ENCODE assay signal across 8 mouse cellular contexts in genomic region chr8:121906542-121907512, GRCm38 (mm10). TPM values are rescaled to one million over a fixed set of nuclear protein-coding genes. Genes with fewer than 3 reads are reported as not detected.
A peak's percentile ranks its signal among the peaks of the same experiment; 100 is the strongest.
DNase-seq lines count a peak whose midpoint lies in the region; ATAC-seq and TF ChIP-seq lines count a peak whose summit lies in the region.

No protein-coding gene starts in this region.

- no peaks in the 10 kb centered on the region for H3K36me3 ChIP-seq in kidney, embryonic 15.5 days
- no peaks in the 10 kb centered on the region for H3K36me3 ChIP-seq in hindbrain, embryonic 16.5 days (ENCODE audit: control insufficient read depth, insufficient read depth, low read length)
- H3K36me3 ChIP-seq in liver, embryonic 15.5 days (replicated peaks) = peaks cover 38% of the 10 kb centered on the region

- H3K4me3 ChIP-seq in kidney, embryonic 15.5 days (replicated peaks) = peak overlapping the region; percentile 60
- H3K4me3 ChIP-seq in embryonic fibroblast, embryonic 13.5 days (ENCODE audit: insufficient read depth, low read length) = peak overlapping the region; percentile 91
- peak overlapping the region; percentile 63 for H3K4me3 ChIP-seq in hindbrain, embryonic 16.5 days (ENCODE audit: low read length)
- H3K4me3 ChIP-seq in liver, embryonic 15.5 days (replicated peaks) = peak overlapping the region; percentile 78

- ATAC-seq in kidney, embryonic 15.5 days (replicated peaks; ENCODE audit: low FRiP score) = peak; percentile 53
- ATAC-seq in activated CD4-positive, CD25-positive, alpha-beta regulatory T cell, adult 4 months = peak; percentile 41
- peak; percentile 60 for ATAC-seq in hindbrain, embryonic 16.5 days
- peak; percentile 51 for ATAC-seq in liver, embryonic 15.5 days (ENCODE audit: insufficient read depth)

- 0 out of 2 replicates have a peak, but pooled peaks have one; percentile 14 for TF ChIP-seq POLR2A in embryonic fibroblast, embryonic 13.5 days (IDR thresholded peaks at IDR 0.05; ENCODE audit: low read depth, low read length)

- no peak for DNase-seq in kidney, postnatal 14 days
- peak; percentile 17 to 30 for DNase-seq in natural killer cell, adult 2 months (ENCODE audit: low spot score in 2 of 2)
- DNase-seq in thymus, postnatal 14 days = peak; percentile 39

- H3K27me3 ChIP-seq in kidney, embryonic 15.5 days = peaks cover 6% of the 10 kb centered on the region; the same call in 1 of the 2 replicates
- no peaks in the 10 kb centered on the region for H3K27me3 ChIP-seq in hindbrain, embryonic 16.5 days (replicated peaks; ENCODE audit: control insufficient read depth, insufficient read depth, low read length)
- no peaks in the 10 kb centered on the region for H3K27me3 ChIP-seq in liver, embryonic 15.5 days

- H3K9me3 ChIP-seq in kidney, embryonic 15.5 days (replicated peaks) = no peaks in the 10 kb centered on the region
- H3K9me3 ChIP-seq in hindbrain, embryonic 16.5 days (ENCODE audit: control insufficient read depth, low read length) = no peaks in the 10 kb centered on the region
- H3K9me3 ChIP-seq in liver, embryonic 15.5 days (replicated peaks) = no peaks in the 10 kb centered on the region

- 0% methylated on average over 66 of the region's 72 CpGs for WGBS in kidney, embryonic 15.5 days
- WGBS in hindbrain, embryonic 16.5 days = under 1% methylated on average over 68 of the region's 72 CpGs
- WGBS in liver, embryonic 15.5 days (ENCODE audit: insufficient replicate concordance) = under 1% methylated on average over 70 of the region's 72 CpGs

- H3K4me1 ChIP-seq in kidney, embryonic 15.5 days = peaks cover 69% of the 10 kb centered on the region
- peaks cover 12% of the 10 kb centered on the region; the same call in 1 of the 2 replicates for H3K4me1 ChIP-seq in embryonic fibroblast, embryonic 13.5 days (ENCODE audit: control insufficient read depth, insufficient read depth, low read length)
- H3K4me1 ChIP-seq in hindbrain, embryonic 16.5 days (ENCODE audit: control insufficient read depth, insufficient read depth, low read depth, low read length) = peaks cover 23% of the 10 kb centered on the region
- H3K4me1 ChIP-seq in liver, embryonic 15.5 days (replicated peaks) = peaks cover 84% of the 10 kb centered on the region

- H3K9ac ChIP-seq in kidney, embryonic 15.5 days = peak overlapping the region; percentile 44
- H3K9ac ChIP-seq in hindbrain, embryonic 16.5 days (ENCODE audit: low read depth, low read length) = peak overlapping the region; percentile 72
- H3K9ac ChIP-seq in liver, embryonic 15.5 days = peak overlapping the region; percentile 89

- no peak overlapping the region for H3K27ac ChIP-seq in kidney, embryonic 15.5 days
- H3K27ac ChIP-seq in embryonic fibroblast, embryonic 13.5 days (ENCODE audit: insufficient read depth, low read length) = no peak overlapping the region
- H3K27ac ChIP-seq in hindbrain, embryonic 16.5 days (ENCODE audit: low read depth, low read length) = peak overlapping the region; percentile 71
- H3K27ac ChIP-seq in liver, embryonic 15.5 days (replicated peaks) = peak overlapping the region; percentile 70

- no peak for TF ChIP-seq CTCF in embryonic fibroblast, embryonic 13.5 days (IDR thresholded peaks at IDR 0.05; ENCODE audit: borderline replicate concordance, insufficient read depth, low read length)

- H3K4me2 ChIP-seq in kidney, embryonic 15.5 days = peak overlapping the region; percentile 98
- peak overlapping the region; percentile 96 for H3K4me2 ChIP-seq in hindbrain, embryonic 16.5 days (ENCODE audit: low read length)
- H3K4me2 ChIP-seq in liver, embryonic 15.5 days = peak overlapping the region; percentile 92

RNA-seq across cellular contexts. Expression of gene Slc7a5, which starts 0.7 kb away (rescaled TPM):
- polyA plus RNA-seq in kidney, embryonic 15.5 days (2015; fragmentation: Nextera tagmentation; extraction: Ambion mirVana) = 16.7 and 19.3 TPM in 2 replicates
- polyA plus RNA-seq in activated CD4-positive, CD25-positive, alpha-beta regulatory T cell, adult 4 months (2017; shearing (Covaris generic)) = 1 to 10 TPM; 4.7 to 6.6 TPM
- 125 and 185 TPM in 2 replicates for polyA plus RNA-seq in embryonic fibroblast, embryonic 13.5 days (2011; ENCODE audit: insufficient read length, low read depth, missing spikeins)
- polyA plus RNA-seq in hindbrain, embryonic 16.5 days (2015; fragmentation: Nextera tagmentation; extraction: Ambion mirVana) = 44.9 and 57.8 TPM in 2 replicates
- 38.2 and 42.4 TPM in 2 replicates for polyA plus RNA-seq in liver, embryonic 15.5 days (2015; fragmentation: Nextera tagmentation; extraction: Ambion mirVana)

RNA-seq across cellular contexts. Expression of gene Car5a, which starts 37.9 kb away (rescaled TPM):
- 0.40 TPM in 1 of 2 replicates, not detected in the other for polyA plus RNA-seq in kidney, embryonic 15.5 days (2015; fragmentation: Nextera tagmentation; extraction: Ambion mirVana)
- under 1 TPM in 1 of 2 experiments, not detected in 1; 0.40 TPM for polyA plus RNA-seq in activated CD4-positive, CD25-positive, alpha-beta regulatory T cell, adult 4 months (2017; shearing (Covaris generic))
- 0.53 and 3.5 TPM in 2 replicates for polyA plus RNA-seq in embryonic fibroblast, embryonic 13.5 days (2011; ENCODE audit: insufficient read length, low read depth, missing spikeins)
- polyA plus RNA-seq in hindbrain, embryonic 16.5 days (2015; fragmentation: Nextera tagmentation; extraction: Ambion mirVana) = 0.25 and 0.40 TPM in 2 replicates
- 3.2 and 4.5 TPM in 2 replicates for polyA plus RNA-seq in liver, embryonic 15.5 days (2015; fragmentation: Nextera tagmentation; extraction: Ambion mirVana)

RNA-seq across cellular contexts. Expression of gene Banp, which starts 42.7 kb away (rescaled TPM):
- polyA plus RNA-seq in kidney, embryonic 15.5 days (2015; fragmentation: Nextera tagmentation; extraction: Ambion mirVana) = 41.2 and 43.3 TPM in 2 replicates
- polyA plus RNA-seq in activated CD4-positive, CD25-positive, alpha-beta regulatory T cell, adult 4 months (2017; shearing (Covaris generic)) = 10 to 100 TPM; 24.3 to 30.2 TPM
- 32.1 and 38.9 TPM in 2 replicates for polyA plus RNA-seq in embryonic fibroblast, embryonic 13.5 days (2011; ENCODE audit: insufficient read length, low read depth, missing spikeins)
- 49.9 and 54.9 TPM in 2 replicates for polyA plus RNA-seq in hindbrain, embryonic 16.5 days (2015; fragmentation: Nextera tagmentation; extraction: Ambion mirVana)
- 15.2 and 20.6 TPM in 2 replicates for polyA plus RNA-seq in liver, embryonic 15.5 days (2015; fragmentation: Nextera tagmentation; extraction: Ambion mirVana)

Comparison
In these comparisons a context has a peak if more than half of its experiments do, and no peak if none do; other contexts are left out.
1. H3K27ac ChIP-seq: peak in hindbrain, embryonic 16.5 days (single experiment) and liver, embryonic 15.5 days (single experiment); none in kidney, embryonic 15.5 days (single experiment) and embryonic fibroblast, embryonic 13.5 days (single experiment).
2. Peak in every context shown above with its lines, with median percentiles within 50 percentile points of each other: ATAC-seq, H3K4me2 ChIP-seq, H3K4me3 ChIP-seq and H3K9ac ChIP-seq.